Mouse (Mus musculus) left cerebral cortex, adult 11 months (tissue): ENCODE data around the gene Trim50.

Source experiments
- DNase-seq: peaks from one replicate; pipeline ENCODE4 v3.0.0; 2022; ENCODE audit warnings: low spot score

Gene Trim50

GRCm38 (mm10) chr5:135369787-135370654 is 16.9 kb downstream of the Trim50 start, which contains the start of gene Nsun5:
Gene Nsun5, plus strand, starts transcription at chr5:135369953.
- peak; percentile 77 for DNase-seq

GRCm38 (mm10) chr5:135371195-135371594 is 18.1 kb downstream of the Trim50 start:
- DNase-seq: no peak

- no peak for DNase-seq
Observed at GRCm38 (mm10) chr5:135373601-135374000, 20.5 kb downstream of the Trim50 start.

GRCm38 (mm10) chr5:135375167-135375566 is 22.1 kb downstream of the Trim50 start:
- DNase-seq: no peak

GRCm38 (mm10) chr5:135376341-135376740 is 23.2 kb downstream of the Trim50 start:
- no peak for DNase-seq

GRCm38 (mm10) chr5:135380681-135381080 is 27.6 kb downstream of the Trim50 start:
- DNase-seq: no peak

GRCm38 (mm10) chr5:135381356-135381925 is 28.3 kb downstream of the Trim50 start:
- DNase-seq: no peak

- no peak for DNase-seq
Observed at GRCm38 (mm10) chr5:135382746-135383145, 29.7 kb downstream of the Trim50 start.

GRCm38 (mm10) chr5:135383771-135384170 is 30.7 kb downstream of the Trim50 start:
- DNase-seq: no peak

GRCm38 (mm10) chr5:135394004-135394823 is 41.1 kb downstream of the Trim50 start, which contains the start of gene Pom121:
Gene Pom121, minus strand, starts transcription at chr5:135394546.
- DNase-seq: peak; percentile 53

- DNase-seq: no peak
Observed at GRCm38 (mm10) chr5:135395826-135396225, 42.7 kb downstream of the Trim50 start.

GRCm38 (mm10) chr5:135399382-135399781 is 46.3 kb downstream of the Trim50 start:
- no peak for DNase-seq

- DNase-seq: peak; percentile 65
Observed at GRCm38 (mm10) chr5:135400244-135400643, 47.1 kb downstream of the Trim50 start.

- DNase-seq: peak; percentile 33
Observed at GRCm38 (mm10) chr5:135404623-135405022, 51.5 kb downstream of the Trim50 start.

- no peak for DNase-seq
Observed at GRCm38 (mm10) chr5:135405437-135405836, 52.3 kb downstream of the Trim50 start.

GRCm38 (mm10) chr5:135408114-135408513 is 55.0 kb downstream of the Trim50 start:
- DNase-seq: no peak

GRCm38 (mm10) chr5:135410266-135410665 is 57.2 kb downstream of the Trim50 start:
- no peak for DNase-seq
